Mouse (Mus musculus) olfactory bulb, adult 2 months (tissue): Measurements from ENCODE around the gene Scgb1b12. TPM values are rescaled to one million over a fixed set of nuclear protein-coding genes. Genes with fewer than 3 reads are reported as not detected.
"Not testable (repeated sequence)": the region's sequence is repeated elsewhere in the genome, so short reads cannot be mapped to it uniquely, and the experiment has no call there.

Experiments
- H3K27ac ChIP-seq: fragments of 200-500 bp; 2 replicates; pipeline ENCODE4 v1.5.1; 2012; ENCODE audit warnings: low read depth, low read length; ENCODE audit not compliant: insufficient read depth
- H3K4me1 ChIP-seq: fragments of 200-500 bp; 2 replicates; pipeline ENCODE4 v1.6.1; 2012; ENCODE audit warnings: low read length; ENCODE audit not compliant: control insufficient read depth, insufficient read depth
- H3K4me3 ChIP-seq: fragments of 200-500 bp; 2 replicates; pipeline ENCODE4 v1.5.1; 2012; ENCODE audit warnings: mild to moderate bottlenecking, low read depth, low read length, moderate library complexity; ENCODE audit not compliant: insufficient read depth
- WGBS: fragments of 180-500 bp; shearing (Covaris S2); methylation state at CpG from one replicate; pipeline ENCODE4 v1.1.7; 2018; 5-methylcytosine and 5-hydroxymethylcytosine counted together
- polyA plus RNA-seq: library from polyadenylated mRNA; stranded (reverse); fragments of >200 nt; gene quantifications from 2 replicates; pipeline ENCODE4 v1.2.4, GENCODE M21; 2012; ENCODE audit warnings: low replicate concordance; ENCODE audit not compliant: missing spikeins, insufficient read depth, insufficient read length

Scgb1b12 gene
- polyA plus RNA-seq: not detected in 2 replicates

- 82% methylated on average over 2 of the region's 3 CpGs for WGBS
Observed at GRCm38 (mm10) chr7:32333882-32334281, at the start of gene Scgb1b12. Scgb1b12 (plus strand) TSS chr7:32334182.

DNA sequence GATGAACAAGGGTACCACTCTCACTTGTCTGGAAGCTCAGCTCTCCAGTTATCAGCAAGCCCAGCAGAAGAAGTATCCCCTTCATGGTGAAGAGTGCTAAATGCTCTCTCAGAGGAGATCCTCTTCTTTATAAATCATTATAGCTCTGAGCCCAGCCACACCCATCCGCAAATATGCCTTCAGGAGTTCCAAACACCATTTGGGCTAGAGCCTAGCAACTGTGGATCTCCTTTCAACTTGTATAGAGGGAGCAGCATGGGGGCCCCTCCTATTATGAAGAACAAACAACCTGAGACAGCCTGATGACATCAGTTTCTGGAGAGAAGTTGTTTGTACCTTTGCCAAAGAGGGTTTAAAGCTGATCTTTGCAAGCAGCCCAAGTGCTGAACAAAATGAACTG, 6.8 kb upstream of the Scgb1b12 start, which contains the start of gene Scgb2b12:
Gene Scgb2b12, minus strand, starts transcription at position 101 of the 400 bp plus-strand sequence.
- H3K4me3 ChIP-seq, H3K27ac ChIP-seq, H3K4me1 ChIP-seq: not testable (repeated sequence)
- WGBS: 78% methylated on average over 1 of the region's 1 CpGs

More at GRCm38 (mm10) chr7:32333882-32334281, at the start of gene Scgb1b12:
- not testable (repeated sequence) for H3K27ac ChIP-seq, H3K4me1 ChIP-seq, H3K4me3 ChIP-seq

Other genes with a start within 250 kb of the Scgb1b12 start
- not detected in 2 replicates for gene Scgb1b10, start 233.3 kb upstream of the Scgb1b12 start, polyA plus RNA-seq
- gene Scgb2b11, start 123.0 kb upstream of the Scgb1b12 start, polyA plus RNA-seq: not detected in 2 replicates
- not detected in 2 replicates for gene Scgb1b11, start 111.3 kb upstream of the Scgb1b12 start, polyA plus RNA-seq
- gene Scgb2b12, start 6.9 kb upstream of the Scgb1b12 start, polyA plus RNA-seq: not detected in 2 replicates
- gene Scgb1b29, start 107.4 kb downstream of the Scgb1b12 start, polyA plus RNA-seq: not detected in 2 replicates